Mouse (Mus musculus): ENCODE data around the gene Acot6.

Gene Acot6

GRCm38 (mm10) chr12:84151911-84152310 is 51.5 kb downstream of the Acot6 start:
- peak; percentile 36 to 67 for DNase-seq (ENCODE audit: inconsistent age in 2 of 2, low spot score in 1 of 2)

- DNase-seq (ENCODE audit: inconsistent age in 2 of 2, low spot score in 1 of 2) = peak; percentile 59 to 74
Observed at GRCm38 (mm10) chr12:84152352-84153190, 52.1 kb downstream of the Acot6 start.

GRCm38 (mm10) chr12:84153414-84153813 is 53.0 kb downstream of the Acot6 start:
- no peak for DNase-seq (ENCODE audit: inconsistent age in 2 of 2, low spot score in 1 of 2)

DNA sequence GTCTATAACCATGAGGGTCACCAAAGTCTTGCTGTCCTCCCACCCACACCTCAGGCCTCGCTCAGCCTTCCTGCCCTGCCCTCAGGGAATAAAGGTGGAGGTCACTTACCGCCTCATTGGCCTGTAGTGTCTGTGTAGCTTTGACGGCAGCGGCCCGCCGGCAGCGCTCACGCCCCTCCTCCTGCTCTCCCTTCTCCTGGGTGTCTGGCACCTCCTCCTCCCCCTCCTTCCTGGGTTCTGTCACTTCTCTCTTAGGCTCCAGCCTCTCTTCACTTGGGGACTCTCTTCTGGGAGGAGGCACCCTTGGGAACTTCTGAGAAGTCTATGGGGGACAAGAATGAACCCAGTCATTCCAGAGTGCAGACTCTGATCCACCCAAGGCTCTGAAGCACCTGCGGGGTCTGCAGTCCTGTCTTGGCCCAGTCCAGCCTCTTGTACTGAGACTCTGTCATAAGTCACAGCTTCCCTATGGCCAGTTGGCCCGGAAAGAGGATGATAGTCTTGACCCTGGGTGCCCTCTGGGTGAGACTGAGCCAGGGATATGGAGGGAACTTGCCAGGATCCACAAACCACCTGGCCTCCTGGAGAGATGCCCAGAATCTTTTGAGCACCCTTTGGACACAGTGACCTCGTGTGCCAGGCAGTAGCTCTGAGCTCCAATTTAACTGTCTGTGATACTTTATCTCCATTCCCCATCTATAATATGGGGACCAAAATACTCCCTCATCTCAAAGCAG is 54.5 kb downstream of the Acot6 start:
- peak; percentile 52 to 78 for DNase-seq (ENCODE audit: inconsistent age in 2 of 2, low spot score in 1 of 2)

- DNase-seq (ENCODE audit: inconsistent age in 2 of 2, low spot score in 1 of 2) = no peak
Observed at GRCm38 (mm10) chr12:84155523-84155871, 55.0 kb downstream of the Acot6 start.

DNA sequence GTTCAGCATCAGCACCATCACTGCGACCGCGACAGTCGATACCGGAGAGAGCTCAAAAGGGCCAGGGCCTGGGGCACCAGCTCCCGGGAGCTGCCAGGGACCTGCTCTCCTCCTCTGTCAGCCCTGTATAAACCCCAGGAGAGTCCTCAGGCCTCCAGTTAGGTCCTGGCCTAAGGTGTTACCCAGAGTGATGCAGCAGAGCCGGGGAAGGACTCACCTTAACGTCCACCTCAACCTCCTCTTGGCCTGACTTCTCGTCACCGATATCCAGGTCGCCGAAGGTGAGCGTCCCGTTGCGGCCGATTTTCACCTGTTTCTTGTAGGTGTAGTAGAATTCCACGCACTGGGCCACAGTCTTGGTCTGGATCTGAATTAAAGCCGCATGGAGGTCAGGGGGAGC is 55.8 kb downstream of the Acot6 start:
- no peak for DNase-seq (ENCODE audit: inconsistent age in 2 of 2, low spot score in 1 of 2)

GRCm38 (mm10) chr12:84158156-84158555 is 57.7 kb downstream of the Acot6 start:
- DNase-seq (ENCODE audit: inconsistent age in 2 of 2, low spot score in 1 of 2) = no peak

- DNase-seq (ENCODE audit: inconsistent age in 2 of 2, low spot score in 1 of 2) = peak; percentile 51 to 65
Observed at GRCm38 (mm10) chr12:84160491-84160890, 60.0 kb downstream of the Acot6 start.

Measured in adrenal gland, adult (tissue).